Mouse (Mus musculus) 3134 (cell line): ENCODE measurements at regions not wholly inside any gene's neighbourhood (a gene's known extent, or its start where the extent isn't known, plus 50 kb on each side); places are given as distances from the start of the nearest gene placed in this dataset.
A peak's percentile ranks its signal among the peaks of the same experiment; 100 is the strongest.

Experiments used
- DNase-seq: peaks from one replicate; pipeline ENCODE4 v3.0.0-alpha.2; 2011; ENCODE audit warnings: low spot score; ENCODE audit not compliant: insufficient read length; ENCODE audit errors: extremely low read depth

DNA sequence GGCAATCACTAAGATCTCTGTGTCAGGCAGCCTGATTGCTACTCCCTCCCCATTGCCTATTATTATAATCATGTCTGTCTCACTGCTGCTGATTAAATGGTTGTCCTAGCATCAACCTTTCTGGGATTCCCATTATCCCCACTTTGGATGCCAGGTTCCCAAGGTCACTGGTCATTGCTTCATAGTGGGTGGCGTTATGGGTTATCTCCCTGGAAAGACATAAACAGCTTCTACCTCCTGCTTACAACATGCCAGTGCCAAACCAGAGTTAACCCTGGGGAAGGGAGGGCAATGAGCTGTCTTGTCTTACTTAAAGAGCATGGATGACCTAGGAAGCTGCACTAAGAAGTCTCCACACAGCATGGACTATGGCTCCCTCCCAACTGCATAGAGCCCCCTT, 136.9 kb downstream of the Uaca start:
- DNase-seq: no peak

DNA sequence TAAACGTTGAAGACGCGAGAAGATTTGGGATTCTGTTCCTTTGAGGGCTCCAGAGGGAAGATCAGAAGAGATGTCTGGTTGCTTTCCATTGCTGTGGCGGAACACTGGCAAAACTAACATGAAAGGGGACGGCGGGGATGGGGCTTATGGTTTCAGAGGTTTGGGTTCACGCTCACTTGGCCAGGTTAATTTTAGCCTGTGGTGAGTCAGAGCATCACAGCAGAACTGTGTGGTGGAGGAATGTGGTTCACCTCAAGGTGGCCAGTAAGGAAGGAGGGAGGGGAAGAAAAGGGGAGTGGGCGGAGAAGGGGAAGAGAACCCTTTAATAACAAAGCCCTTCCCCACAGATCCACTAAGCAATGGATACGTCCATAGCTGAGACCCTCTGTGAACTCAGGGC, 142.6 kb downstream of the Uaca start:
- no peak for DNase-seq

DNA sequence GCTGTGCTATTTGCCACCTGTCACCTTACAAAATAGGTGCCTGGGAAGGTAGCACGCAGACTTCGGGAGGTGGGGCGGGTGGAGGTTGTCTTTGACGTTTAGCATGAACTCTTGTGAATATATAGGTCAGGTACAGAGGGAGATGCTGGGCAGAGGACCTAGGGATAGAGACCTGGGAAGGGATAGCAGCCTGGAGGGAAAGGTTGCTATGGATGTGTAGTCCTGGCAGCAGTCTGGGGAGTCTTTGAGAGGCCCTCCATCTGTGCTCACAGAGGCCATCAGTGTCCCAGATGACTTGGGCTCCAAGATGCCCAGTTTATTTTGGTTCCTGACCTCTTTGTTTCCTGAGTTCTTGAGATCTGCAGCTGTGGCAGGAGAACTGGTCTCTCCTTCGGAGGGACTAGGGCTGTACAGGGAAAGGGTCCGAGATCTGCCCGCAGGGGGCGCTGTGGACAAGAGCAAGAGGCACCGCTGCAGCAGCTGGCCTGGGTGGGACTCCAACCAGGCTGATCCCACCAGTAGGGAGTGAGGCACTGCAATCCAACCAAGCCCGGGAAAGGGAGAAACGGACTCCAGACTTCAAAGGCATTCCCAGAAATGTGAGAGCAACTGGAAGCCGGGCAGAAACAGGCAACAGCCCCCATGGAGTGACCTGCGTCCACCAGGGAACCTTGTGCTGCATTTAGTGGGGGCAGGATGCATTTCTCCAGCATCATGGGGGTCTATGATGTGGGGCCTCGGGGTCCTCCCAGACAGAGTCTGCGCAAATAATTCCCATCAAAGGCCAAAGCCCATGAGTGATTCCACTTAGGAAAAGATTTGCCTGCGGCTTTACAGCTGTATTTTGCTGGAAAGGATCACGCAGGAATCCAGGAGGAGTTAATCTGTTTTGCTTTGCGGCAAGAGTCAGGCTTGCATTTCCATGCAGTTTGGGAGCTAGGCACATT, 145.8 kb downstream of the Uaca start:
- peak; percentile 7 for DNase-seq

DNA sequence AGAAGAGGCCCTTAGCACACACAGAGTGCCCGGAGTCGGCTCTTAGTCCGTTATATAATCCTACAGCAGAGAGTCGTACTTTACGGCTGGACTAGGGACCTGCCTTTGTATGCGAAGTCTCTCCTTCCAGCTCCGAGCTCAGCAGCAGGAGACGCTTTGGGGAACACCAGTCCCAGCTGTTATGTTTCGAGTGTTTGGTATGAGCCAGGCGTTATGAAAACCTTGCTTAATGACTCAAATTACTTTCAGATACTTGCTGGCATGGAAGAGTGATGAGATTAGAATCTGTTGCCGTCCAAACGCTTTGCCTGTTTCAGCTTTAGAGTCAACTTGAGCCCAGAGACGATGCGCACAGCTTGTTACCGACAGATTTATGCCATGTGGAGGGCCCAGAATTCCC, 153.0 kb downstream of the Uaca start:
- no peak for DNase-seq

DNA sequence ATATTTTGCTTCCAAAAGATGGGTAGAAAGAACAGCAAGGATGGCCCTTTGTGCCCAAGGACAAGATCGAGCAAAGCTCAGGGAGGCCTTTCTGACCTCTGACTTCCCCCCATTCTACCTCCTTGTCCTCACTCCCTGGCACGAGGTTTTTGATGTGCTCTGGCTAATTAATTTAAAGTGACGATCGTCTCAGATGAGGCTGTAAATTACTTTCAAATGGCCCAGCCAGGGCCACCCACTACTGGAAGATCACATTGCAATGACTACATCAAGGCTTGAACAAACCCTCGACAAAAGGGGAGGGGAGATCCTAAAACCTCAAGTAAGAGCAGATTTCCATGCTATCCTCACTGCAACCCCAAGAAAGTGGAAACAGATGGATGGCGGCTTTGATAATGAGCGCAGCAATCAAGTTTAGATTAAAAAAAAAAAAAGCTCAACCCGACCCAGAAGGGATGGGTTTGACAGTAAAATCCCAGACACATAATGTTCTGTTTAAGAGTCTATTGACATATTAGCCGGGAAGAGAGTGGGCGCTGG, 154.3 kb downstream of the Uaca start:
- DNase-seq: no peak

DNA sequence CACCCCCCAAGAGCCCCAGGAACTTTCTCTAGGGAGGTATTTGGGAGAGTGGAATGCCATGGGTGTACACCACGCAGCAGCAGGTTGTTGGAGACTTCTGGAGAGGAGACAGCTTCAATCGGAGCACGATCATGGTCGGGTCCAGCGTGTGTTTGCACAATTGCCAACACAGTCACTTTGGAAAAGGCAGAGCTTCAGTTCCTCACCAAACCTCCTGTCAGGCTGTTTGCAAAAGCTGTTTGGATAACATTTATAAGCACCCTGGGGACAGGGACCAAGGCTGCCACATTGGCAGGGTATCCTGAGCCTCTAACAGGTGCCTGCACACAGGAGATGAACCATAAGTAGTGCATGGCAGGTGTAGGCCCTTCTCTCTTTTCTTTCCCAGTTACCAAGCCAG, 155.8 kb downstream of the Uaca start:
- no peak for DNase-seq

DNA sequence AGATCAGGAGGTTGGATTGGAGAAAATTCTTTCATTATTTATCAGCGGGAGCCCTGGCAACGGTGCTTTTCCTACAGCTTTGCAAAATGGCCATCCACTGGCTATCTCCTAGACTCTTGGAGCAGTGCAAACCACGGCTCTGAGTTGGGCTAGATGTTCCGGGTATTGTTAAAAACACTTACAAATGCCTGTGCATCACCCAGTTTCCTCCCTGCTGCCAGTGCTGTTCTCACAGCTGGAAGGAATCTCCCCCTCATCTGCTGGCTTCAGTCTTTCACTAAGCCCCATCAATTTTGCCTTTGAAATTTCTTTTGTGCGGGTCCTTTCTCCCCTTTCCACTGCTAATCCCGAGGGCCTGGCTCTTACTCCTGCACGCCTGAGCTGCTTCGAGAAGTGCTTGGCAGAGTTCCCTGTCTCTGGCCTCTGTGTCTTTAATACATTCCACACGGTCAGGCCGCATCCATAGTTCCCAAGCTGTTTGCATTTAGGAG, 156.8 kb downstream of the Uaca start:
- no peak for DNase-seq

DNA sequence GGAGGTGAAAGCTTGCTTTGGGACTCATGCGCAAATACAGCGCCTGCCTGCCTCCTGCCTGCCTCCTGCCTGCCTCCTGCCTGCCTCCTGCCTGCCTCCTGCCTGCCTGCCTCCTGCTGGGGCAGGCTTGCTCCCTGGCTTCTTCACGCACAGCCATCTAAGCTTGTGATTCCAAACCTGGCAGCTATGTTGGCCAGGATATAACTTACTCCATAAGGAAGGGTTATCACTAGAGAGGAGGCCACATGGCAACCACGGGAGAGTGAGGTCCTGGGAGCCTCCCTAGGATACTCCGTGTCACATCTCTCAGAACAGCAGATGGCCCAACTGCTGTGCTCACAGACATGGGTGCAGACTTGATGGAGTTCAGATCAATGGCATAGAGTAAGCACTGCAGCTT, 163.1 kb downstream of the Uaca start:
- no peak for DNase-seq

DNA sequence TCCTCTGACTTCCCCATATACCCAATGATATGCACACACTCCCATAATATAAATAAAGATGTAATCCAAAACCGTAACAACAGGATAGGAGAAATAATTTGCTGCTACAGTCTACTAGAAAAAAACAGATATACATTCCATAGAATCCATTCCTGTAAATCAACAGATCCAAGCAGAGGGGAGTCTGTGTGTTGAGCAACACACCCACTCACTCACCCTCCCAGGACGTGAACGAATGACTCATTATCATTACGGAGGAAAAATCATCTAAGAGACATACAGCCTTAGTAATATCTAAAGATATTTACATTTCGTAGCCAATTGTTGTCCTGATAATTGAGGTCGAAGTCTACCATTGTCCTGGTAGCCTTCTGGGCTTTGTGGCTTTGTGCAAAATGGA, 165.2 kb downstream of the Uaca start:
- no peak for DNase-seq

DNA sequence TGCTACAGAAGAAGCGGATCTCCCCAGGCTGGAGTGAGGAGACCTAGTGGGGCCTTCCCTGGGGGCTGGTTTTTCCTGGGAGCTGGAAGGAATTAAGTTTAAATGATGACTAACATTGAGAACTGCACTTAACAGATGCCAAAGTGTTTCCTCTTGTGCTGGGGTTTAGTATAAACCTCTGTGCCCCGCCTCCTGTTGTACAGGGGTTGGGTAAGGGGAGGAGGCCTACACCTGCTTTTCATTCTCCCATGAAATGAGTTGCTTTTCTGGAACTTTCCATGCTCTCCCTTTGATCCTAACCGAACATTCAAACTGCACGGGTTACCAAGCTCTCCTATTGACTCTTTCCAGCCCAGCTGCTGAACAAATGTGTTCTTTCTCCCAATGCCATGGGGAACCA, 167.7 kb downstream of the Uaca start:
- DNase-seq: no peak

DNA sequence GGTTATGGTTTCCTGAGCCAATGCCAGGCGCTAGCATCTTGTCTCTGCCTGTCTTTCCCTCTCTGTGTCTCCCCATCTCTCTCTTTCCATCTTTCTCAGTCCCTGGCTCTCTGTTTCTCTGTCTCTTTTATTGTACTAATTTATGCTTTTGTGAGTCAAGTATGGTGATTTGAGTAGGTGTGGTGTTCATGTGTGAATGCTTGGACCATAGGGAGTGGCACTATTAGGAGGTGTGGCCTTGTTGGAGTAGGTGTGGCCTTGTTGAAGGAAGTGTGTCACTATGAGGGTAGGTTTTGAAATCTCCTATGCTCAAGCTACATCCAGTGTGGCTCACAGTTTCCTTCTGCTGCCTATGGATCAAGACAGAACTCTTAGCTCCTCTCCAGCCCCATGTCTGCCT, 171.3 kb downstream of the Uaca start:
- no peak for DNase-seq

DNA sequence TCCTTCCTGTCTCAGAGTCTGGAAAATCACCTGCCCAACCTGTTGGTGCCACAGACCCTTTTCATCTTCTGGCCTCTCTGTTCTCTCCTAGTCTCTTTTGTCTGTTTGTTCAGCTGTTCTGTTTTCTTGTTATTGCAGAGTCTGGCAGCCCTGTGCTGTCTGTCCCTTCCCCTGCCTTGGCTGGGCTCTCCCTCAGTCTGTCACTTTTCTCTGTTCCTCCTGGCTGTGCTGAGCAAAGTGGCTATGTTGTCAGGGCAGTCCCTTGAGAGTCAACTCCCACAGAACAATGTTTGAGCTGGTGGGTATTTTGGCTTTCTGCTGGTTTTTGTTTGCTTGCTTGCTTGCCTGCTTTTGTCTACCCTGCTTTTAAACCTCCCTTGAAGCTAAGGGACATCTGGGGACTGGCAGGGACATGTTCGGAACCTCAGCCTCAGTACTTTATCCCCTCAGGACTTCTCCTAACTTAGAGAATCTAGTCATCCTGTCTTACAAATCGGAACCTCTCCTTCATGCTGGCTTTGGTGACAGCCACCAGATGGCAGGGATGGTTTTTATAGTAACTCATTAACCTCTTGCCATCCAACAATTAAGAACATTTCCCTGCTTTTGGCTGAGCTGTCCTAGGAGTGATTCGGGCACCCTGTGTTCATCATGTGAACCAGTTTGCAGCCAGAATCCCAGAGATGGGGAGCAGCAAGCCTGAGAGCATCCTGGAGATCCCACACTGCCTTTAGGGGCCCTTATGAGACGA, 174.1 kb downstream of the Uaca start:
- no peak for DNase-seq

DNA sequence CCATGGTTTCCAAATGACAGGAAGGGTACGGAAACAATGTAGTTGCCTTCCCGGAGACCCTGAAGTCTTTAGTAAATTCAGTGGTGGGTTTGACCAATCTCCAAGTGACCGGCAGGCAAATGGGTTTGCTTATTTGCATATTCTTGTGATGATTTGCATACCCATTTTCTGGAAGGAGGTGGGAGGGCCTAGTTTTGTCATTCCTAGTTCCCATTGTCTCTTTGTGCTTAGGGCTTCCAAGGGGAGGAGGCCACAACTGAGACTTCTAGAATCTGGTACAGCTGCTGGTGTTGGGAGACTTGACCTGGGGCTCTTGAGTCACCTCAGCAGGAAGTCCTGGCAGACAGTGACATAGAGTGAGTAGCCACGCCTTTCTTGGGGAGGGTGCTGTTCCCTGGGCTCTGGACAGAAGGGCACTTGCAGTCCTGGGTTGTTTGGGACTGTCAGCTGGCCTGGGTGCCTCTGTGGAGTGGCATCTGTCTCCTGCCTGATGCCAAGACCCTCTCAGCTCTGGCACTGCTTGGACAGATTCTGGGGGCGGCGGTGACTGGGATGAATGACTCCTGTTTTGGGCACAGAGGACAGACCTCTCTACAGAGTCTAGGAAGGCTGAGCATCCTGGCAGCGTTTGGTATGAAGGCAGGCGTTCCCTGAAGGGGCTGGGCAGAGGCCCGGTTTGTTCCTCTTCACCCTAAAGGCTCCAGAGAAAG, 178.0 kb downstream of the Uaca start:
- DNase-seq: no peak

DNA sequence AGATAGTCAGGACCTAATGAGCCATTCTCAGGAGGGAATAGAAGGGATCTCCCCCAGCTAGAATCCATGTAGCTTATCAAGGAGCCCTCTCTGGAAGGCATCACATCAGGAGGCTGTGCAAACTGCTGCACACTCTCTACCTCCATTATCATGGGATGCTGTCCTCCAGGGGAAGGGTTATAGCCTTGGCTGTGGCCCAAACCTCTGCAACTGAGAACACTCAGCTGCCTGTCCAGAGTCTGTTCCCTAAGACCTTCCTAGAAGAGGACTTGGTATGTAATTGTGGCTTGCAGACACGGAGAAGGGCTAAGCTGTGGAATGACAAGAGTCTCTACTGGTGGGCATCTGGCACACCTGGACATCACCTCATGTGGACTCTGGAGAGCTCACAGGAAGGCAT, 180.2 kb downstream of the Uaca start:
- no peak for DNase-seq

DNA sequence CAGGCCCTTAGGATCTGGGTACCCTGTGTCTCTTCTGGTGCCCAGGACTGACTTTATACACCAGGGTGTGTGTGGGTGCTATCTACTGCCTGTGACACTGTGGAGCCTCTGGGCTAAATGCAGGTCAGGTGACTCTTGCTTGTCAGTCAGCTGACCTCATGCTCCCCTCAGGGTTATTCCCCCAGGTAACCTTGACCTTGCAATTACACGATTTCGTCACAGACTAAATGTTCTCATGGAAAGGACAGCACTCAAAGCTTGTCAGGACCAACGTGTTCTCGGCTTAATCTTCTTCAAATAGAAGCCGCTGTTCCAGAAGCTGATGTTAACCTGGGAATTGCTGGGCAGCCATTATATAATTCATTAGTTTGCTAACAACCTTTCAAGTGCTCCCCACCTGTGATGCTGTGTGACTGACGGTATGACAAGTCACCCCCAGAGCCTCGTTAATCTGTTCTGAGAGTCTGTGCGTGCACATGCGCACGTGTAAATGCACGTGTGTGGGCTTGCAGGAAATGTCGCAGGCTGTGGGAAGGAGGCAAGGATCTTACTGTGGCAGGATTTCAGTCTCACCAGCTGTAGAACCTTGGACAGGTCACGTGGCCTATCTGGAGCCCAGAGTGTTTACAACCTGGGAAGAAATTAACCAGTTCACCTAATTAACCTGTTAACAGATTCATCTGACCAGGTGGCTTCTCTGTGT, 188.2 kb downstream of the Uaca start:
- DNase-seq: no peak

DNA sequence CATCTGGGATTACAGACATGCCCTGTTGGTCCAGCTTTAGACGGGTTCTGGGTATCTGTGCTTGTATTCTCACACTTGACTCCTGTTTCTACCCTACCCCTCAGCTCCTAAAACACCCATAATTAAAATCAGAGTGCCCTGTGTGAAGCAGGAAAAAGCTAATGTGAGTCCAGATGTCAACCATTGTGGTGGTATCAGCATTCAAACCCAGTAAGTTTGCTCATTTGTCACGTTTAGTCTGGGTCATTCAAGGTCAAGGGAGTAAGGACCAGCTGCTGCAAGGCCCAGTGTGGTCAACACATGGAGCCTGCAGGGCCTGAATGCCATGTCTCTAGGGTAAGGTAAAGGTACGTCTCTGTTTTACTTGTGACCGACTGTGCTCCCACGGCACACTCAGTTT, 188.9 kb downstream of the Uaca start:
- DNase-seq: no peak

DNA sequence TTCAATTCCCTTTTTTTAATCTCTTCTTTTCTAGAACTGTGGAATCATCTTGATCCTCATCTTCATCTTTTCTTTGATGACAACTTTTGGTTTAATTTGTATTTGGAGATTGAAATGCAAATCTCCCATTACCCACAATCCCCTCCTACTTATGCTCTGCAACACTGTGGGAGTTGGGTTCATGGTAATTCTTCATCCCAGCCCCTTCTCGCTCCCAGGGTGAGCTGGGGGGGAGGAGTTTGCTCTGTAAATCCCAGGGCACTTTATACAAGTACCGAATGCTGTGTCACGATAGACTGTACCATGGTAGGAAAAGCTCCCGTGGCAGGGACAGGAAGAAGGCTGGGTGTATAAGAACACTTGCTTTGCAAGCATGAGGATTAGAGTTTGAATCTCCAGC, 193.8 kb downstream of the Uaca start:
- DNase-seq: no peak

DNA sequence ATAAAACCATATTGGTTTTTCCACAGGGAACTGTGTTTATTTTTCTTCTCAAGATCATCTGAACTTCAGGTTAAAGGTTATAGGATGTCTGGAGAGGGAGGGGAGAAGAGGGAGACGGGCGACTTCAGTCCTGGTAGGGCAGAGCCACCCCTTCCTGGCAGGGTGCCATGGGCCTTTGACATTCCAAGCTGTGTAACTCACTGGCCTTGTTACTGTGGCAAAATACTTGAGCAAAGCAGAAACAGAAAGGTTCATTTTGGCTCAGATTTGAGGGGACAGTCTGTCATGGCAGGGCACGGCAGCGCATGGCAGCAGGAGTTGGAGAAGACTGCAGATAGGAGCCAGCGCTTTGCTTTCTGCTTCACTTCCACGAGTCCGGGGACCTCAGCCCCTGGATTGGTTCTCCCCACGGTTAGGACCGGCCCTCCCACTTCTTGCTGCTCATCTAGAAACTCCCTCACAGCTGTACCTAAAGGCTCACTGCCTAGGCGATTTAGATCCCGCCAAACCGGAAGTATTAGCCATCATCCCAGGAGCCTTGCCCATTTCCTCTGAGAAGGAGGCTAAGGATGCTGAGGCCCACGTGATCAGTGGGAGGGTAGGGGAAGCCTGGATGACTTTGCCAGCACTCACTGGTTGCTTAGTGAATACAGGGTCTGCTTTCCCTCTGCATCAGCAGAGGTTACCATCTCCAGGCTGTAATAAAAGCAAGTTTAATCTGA, 195.5 kb downstream of the Uaca start:
- DNase-seq: peak; percentile 44

DNA sequence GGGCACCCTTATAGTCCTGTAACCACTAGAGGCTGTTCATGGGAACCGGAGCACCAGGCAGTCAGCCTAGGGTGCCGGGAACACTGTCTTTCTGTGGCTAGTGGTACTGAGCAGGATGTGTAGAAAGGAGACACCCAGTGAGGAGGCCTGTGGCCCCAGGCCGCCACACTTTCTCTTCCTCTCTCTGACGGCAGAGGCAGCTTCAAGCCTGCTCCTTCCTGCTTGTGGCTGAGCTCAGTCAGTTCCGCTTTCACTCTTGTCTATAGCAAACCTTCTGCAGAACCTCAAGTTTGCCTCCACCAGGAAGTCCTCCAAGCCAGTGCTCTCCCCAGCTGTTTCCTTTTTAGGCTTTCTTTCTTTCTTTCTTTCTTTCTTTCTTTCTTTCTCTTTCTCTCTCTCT, 197.2 kb downstream of the Uaca start:
- no peak for DNase-seq

DNA sequence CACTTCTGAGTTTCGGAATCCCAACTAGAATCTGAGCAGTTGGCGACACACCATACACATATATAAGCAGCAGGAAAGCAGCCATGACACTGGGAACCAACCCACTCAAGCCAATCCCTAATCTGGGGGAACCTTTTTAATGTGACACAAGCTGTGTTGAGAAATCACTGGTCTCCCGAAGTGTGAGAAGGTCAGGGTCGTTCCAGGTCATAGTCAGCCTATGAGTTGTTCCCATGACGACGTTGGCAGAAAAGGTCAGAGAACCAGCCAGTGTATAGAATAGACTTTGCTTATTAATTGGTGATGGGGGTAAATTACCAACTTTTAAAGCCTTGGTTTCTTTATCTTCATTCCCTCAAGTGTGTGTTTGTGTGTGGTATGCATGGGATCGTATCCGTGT, 199.3 kb downstream of the Uaca start:
- no peak for DNase-seq
